Mouse (Mus musculus): ENCODE data around the gene Rabgap1l. TPM values are rescaled to one million over a fixed set of nuclear protein-coding genes. Genes with fewer than 3 reads are reported as not detected.

The Rabgap1l gene
- total and polyA plus RNA-seq, 3 experiments = 1.8 to 29.5 (median 24.2) TPM

GRCm38 (mm10) chr1:160787926-160788325 lies 5.1 kb downstream of the Rabgap1l start:
- DNase-seq = no peak

DNA sequence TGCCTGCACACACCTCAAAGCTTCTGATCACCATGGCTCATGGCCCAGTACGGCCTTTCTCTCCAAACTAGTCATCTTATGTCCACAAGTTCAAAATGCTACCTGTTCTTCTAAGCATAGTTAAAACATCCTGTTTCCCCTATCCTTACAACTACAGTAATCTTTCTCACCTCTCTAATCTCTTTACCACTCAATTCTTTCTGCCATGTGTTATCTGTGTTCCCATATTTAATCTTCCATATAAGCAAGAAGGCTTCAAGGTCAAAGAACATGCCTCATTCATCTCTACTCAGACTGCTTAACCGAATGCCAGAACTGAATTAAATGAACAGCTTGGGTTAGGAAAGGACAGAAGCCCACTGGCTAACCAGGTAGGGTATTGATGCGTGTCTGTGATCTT lies 5.8 kb downstream of the Rabgap1l start:
- DNase-seq = no peak

GRCm38 (mm10) chr1:160786571-160786970 lies 6.4 kb downstream of the Rabgap1l start:
- DNase-seq = no peak

- no peak for DNase-seq
Observed at GRCm38 (mm10) chr1:160785681-160786225, 7.3 kb downstream of the Rabgap1l start.

- no peak for DNase-seq
Observed at GRCm38 (mm10) chr1:160784122-160784521, 8.9 kb downstream of the Rabgap1l start.

DNA sequence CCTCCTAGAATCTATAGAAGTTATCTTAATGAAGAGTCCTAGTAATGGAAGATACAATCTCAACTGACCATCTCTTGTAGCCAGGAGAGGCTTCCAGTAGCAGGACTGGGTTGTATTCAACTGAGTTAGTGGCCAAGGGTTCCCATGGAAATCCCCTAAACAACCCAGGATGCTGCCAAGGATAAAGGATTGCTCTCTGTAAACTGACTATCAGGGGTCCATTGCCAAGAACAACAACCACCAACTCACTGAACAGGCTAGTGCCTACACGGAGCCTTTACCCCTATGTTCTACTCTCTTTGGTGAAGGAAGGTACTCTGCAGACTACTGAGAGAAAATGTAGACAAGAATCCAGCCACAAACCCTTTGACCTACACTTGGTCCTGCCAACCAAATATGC lies 18.8 kb downstream of the Rabgap1l start:
- DNase-seq = no peak

- no peak for DNase-seq
Observed at GRCm38 (mm10) chr1:160765565-160765964, 27.4 kb downstream of the Rabgap1l start.

DNA sequence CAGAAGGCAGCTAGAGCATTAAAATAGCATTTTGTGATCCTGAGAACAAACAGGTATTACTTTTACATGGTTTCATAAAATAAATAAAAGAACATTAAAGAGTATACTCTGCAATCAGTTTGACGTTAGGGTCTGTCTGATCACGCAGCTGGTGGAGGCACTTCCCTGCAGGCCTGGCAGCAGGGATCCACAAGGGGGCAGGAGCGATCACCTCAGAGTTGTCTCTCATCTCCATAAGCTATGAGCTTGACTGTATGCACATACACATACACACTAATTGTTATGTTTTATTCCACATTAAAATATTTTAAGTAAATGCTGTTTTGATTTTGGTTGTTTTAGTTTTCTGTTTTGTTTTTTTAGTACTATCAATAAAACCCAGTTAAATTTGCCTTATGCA lies 34.8 kb downstream of the Rabgap1l start:
- DNase-seq = peak; percentile 59

- DNase-seq = no peak
Observed at GRCm38 (mm10) chr1:160755359-160755758, 37.7 kb downstream of the Rabgap1l start.

DNA sequence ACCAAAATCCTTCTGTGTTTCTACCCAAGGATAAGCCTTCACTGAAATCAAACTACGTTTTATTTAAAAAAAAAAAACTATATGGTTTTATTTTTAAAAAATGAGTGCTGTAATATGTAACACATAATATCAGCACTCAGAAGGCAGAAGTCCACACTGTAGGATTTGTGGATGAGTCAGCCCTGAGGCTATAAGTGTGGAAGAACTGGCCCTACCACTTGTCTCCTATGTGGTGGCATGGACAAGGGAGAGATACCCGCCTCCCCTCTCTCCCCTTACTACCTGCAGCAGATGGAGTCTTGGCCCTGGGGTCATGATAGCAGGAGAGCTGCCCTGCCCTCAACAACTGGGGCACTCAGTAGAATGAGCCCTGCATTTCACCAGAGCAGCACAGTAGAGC lies 42.4 kb downstream of the Rabgap1l start:
- DNase-seq = no peak

DNA sequence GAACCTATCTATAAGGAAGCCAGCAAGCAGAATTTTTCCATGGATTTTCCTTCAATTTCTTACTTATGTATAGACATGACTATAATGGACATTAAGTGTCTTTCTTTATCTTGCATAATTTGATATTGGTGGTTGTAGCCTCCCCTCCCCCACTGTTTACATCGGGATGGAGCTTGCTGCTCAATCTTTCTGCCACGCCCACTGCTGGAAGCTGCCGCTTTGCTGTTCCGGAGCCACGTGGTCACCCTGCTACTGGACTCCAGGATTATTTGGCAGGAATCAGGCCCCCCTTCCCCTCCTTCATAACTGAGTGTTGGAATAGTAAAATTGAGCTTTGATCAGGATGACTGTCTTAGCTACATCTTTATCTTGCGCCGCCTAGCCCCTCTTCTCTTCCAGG lies 46.2 kb downstream of the Rabgap1l start:
- DNase-seq = no peak

DNA sequence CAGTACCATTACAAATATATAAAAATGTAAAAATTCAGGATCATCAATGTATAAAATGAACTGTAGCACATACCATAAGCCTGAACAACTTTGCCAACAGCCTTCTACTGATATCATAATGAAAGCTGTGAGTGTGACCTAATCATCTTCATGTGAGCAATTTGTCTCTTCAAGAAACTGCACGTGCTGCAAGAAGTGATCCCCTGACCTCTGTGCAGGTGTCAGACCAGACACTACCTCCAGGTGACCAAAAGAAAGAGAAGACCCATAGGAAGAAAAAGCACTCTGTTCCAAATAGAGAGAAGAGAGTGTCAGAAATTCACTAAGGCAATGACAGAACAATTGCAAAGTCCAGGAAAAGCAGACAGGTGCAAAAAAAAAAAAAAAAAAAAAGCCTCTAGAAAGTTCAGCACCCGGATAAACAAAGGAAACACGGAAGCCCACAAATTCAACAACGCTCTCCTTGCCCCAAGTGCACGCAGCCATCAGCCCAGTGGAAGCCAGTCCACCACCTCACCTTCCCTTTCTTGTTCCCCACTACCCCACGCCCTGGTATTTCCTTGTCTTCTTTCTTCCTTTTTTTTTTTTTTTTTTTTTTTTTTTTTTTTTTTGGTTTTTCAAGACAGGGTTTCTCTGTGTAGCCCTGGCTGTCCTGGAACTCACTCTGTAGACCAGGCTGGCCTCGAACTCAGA lies 47.6 kb downstream of the Rabgap1l start:
- DNase-seq = no peak

- DNase-seq = no peak
Observed at GRCm38 (mm10) chr1:160744009-160744408, 49.0 kb downstream of the Rabgap1l start.

GRCm38 (mm10) chr1:160743229-160743628 lies 49.8 kb downstream of the Rabgap1l start:
- peak; percentile 36 for DNase-seq

GRCm38 (mm10) chr1:160740650-160741049 lies 52.4 kb downstream of the Rabgap1l start:
- no peak for DNase-seq

DNA sequence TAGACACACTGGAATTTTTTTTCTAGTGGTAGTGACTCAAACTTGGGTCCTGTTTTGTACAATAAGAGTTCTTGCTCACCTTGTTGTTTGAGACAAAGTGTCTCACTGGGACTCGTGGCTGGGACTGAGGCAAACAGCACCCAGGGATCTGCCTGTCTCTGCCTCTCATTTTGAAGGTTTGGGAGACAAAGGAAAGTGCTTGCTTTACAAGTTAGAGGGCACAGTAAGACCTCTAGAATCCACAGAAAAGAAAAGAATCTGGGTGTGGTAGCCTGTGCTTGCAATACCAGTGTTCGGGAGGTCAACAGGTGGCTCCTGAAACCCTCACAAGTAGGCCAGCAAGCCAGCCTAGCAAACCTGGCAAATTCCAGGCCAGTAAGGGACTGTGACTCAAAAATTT lies 58.3 kb downstream of the Rabgap1l start:
- no peak for DNase-seq

DNA sequence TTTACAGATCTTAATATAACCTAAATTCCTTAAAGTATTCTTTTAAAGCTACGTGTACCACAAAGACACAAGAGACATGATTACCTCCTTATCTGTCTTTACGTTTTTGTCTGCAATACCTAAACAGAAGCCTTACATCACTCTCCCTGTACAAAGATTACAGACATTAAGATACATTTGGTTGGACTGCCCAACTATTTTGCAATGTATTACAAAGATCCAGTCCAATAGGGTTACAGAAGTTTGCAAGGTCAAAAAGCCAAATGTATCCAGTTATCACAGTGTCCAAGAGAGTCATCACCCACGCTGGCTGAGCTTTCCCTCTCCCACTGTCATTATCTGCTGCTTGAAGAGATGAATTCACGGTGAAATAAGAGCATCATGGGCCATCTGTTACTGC lies 63.1 kb downstream of the Rabgap1l start:
- DNase-seq = no peak

- DNase-seq = no peak
Observed at GRCm38 (mm10) chr1:160717742-160718141, 75.3 kb downstream of the Rabgap1l start.

DNA sequence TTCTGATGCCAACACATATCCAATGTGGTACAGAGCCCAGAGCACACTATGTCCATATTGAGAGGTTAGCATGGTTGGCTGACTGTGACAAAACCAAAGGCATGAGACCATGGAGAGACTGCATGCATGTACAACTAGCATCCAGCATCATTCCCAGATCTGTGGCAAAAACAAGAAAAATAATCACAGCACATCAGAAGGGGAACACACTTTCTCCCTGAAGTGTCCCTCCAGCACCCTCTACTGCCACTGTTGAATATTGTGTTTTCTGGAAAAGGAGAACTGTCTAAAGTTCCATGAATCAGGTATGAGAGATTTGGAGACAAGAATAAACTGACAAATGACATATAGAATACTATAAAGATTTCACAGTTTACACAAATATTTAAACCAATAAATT lies 78.3 kb downstream of the Rabgap1l start:
- DNase-seq = no peak

DNA sequence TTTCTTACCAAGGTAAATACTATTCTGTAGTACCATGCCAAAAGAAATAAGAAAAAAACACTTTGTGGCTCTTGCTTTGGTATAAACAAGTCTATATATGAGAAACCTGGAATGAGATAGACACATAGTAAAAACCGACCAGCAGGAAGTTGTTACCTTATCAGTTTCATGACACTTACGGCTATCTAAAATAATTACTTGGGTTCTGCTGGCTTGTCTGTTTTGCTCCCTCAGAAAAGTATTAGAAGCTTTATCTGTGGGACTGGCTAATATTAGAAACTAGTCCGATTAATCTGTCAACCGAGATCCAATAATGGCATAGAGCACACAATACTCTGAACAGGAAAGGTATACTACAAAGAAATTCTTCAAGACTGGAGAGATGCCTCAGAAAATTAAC lies 79.1 kb downstream of the Rabgap1l start:
- no peak for DNase-seq

DNA sequence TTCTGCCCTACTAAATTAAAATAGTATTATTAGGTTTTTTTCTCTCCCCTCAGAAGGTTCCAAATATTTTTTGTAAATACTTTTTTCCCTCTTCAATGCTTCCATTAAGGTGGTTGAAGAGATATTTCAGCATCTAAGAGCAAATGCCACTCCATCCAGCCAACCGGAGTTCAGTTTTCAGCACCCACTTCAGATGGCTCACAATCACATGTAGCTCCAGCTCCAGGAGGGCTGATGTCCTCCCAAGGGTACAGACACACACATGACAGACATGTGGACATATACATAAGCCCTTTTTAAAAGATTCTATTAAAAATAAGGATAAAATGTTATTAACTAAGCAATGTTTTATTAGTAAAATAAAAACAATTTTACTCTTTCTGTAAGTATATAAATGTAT lies 79.6 kb downstream of the Rabgap1l start:
- DNase-seq = no peak

DNA sequence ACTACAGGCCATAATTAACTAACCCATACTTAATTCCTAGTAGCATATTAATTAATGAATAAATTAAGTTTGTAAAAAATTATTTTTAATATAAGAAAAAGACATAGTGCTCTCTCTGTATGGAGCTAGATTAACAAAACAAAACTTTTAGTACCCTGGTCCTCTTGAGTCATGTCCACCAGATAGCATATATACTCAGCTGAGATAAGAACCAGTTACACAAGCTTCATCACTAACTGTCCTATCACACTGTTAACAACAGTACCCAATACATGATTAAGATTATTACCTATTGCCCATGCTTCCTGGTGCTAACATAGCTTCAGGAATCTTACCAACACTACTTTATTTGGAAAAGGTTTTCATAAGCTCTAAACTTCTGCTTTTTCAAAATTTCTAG lies 82.5 kb downstream of the Rabgap1l start:
- no peak for DNase-seq

DNA sequence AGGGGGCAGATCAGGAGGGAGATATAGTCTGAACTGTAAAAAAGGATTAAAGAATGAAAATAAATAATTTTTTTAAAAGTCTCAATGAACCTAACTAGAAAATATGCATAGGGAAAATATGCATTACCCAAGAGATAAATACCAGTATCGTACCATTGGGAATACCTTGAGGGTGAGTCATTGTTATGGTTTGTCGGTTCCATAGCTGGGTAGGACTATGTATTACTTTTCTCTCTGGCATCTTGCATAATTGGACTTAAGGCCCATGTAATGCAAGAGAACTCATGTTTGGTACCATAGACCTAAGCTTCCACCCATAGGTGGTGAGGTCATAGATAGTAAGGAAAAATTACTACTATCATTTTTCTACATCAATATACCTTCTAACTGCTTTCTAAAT lies 88.4 kb downstream of the Rabgap1l start:
- DNase-seq = no peak

DNA sequence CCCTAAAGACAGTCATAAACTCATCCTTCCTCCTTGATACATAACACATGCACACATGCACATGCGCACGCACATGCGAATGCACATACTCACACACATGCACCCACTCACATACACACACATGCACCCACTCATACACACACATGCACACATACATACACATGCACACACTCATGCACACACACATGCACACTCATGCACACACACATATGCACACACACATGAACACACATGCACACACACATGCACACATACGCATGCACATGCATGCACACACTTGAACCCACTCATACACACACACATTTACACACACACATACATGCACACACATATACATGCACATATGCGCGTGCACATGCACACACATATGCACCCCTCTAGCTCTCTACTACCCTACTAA lies 89.2 kb downstream of the Rabgap1l start:
- DNase-seq = no peak
